Mouse (Mus musculus) limb, embryonic 11.5 days (tissue): ENCODE results near the gene Syne1. TPM values are rescaled to one million over a fixed set of nuclear protein-coding genes. Genes with fewer than 3 reads are reported as not detected.

ENCODE experiments used
- ATAC-seq: fragments of 200-750 bp; cut with Nextera tagmentation; 2 replicates; pipeline ENCODE4 v1.8.0; 2017; ENCODE audit warnings: low read depth; ENCODE audit not compliant: insufficient number of reproducible peaks, low FRiP score, low TSS enrichment
- DNase-seq: peaks from one replicate; pipeline ENCODE4 v3.0.0-alpha.2; 2015; ENCODE audit warnings: low spot score
- H3K27ac ChIP-seq: fragments of 300-500 bp; sonication (generic); replicated peaks from 2 replicates; pipeline ENCODE4 v1.5.1; 2014; ENCODE audit warnings: low read depth, mild to moderate bottlenecking, low read length
- H3K27me3 ChIP-seq: fragments of 300-500 bp; sonication (generic); 2 replicates; pipeline ENCODE4 v1.6.1; 2014; ENCODE audit warnings: mild to moderate bottlenecking, low read length, mixed read lengths; ENCODE audit not compliant: control insufficient read depth, insufficient read depth
- H3K36me3 ChIP-seq: fragments of 300-500 bp; sonication (generic); 2 replicates; pipeline ENCODE4 v1.6.1; 2014; ENCODE audit warnings: mild to moderate bottlenecking, low read length, moderate library complexity, mixed read lengths; ENCODE audit not compliant: control insufficient read depth, insufficient read depth
- H3K4me1 ChIP-seq: fragments of 300-500 bp; sonication (generic); 2 replicates; pipeline ENCODE4 v1.6.1; 2014; ENCODE audit warnings: low read length, mixed read lengths; ENCODE audit not compliant: control insufficient read depth, insufficient read depth
- H3K4me2 ChIP-seq: fragments of 300-500 bp; sonication (generic); 2 replicates; pipeline ENCODE4 v1.6.1; 2014; ENCODE audit warnings: low read depth, mild to moderate bottlenecking, moderate library complexity; ENCODE audit not compliant: severe bottlenecking
- H3K4me3 ChIP-seq: fragments of 300-500 bp; sonication (generic); 2 replicates; pipeline ENCODE4 v1.5.1; 2014; ENCODE audit warnings: low read depth, low read length
- H3K9ac ChIP-seq: fragments of 300-500 bp; sonication (generic); 2 replicates; pipeline ENCODE4 v1.6.1; 2014; ENCODE audit warnings: mild to moderate bottlenecking, low read length
- H3K9me3 ChIP-seq: fragments of 300-500 bp; sonication (generic); 2 replicates; pipeline ENCODE4 v1.6.1; 2016; ENCODE audit warnings: low read length; ENCODE audit not compliant: control insufficient read depth
- WGBS: fragments of 180-500 bp; shearing (Covaris S2); extraction: QIAGEN DNeasy Blood & Tissue Kit; methylation state at CpG from one replicate; pipeline ENCODE4 v1.1.7; 2014; 5-methylcytosine and 5-hydroxymethylcytosine counted together
- polyA plus RNA-seq: library from polyadenylated mRNA; unstranded; fragments of >200 nt; fragmentation: Nextera tagmentation; extraction: Ambion mirVana; gene quantifications from 2 replicates; pipeline ENCODE4 v1.2.1, GENCODE M21; 2014

Gene Syne1
- polyA plus RNA-seq, 1 experiment from 2014 or later = 2.8 TPM

DNA sequence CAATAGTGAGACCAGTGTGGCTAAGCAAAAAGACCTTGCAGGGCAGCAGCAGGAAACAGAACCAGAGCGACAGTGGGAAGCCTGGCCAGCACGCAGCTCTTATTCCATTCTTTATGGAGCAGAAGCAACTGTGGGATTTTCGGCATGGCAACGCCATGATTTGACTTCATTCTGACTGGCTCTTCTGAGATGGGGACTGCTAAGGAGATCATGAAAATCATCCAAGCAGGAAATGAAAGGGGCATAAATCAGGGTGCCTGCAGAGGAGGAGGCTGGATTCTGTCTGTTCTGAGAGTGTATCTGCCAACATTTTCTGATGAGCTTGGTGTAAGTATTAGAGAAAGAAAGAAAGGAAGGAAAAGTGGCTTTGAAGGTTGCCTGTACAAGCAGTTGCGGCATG is 435.1 kb downstream of the Syne1 start:
- Histone ChIP-seq H3K4me3 (no peak overlapping the region), H3K27ac (no peak overlapping the region), H3K9ac (no peak overlapping the region), H3K9me3 (no peaks in the 10 kb centered on the region), H3K27me3 (no peaks in the 10 kb centered on the region), H3K4me2 (no peak overlapping the region), H3K4me1 (no peaks in the 10 kb centered on the region), H3K36me3 (no peaks in the 10 kb centered on the region)
- DNase-seq = no peak
- WGBS = 93% methylated on average over 5 of the region's 5 CpGs
- no peak for ATAC-seq

DNA sequence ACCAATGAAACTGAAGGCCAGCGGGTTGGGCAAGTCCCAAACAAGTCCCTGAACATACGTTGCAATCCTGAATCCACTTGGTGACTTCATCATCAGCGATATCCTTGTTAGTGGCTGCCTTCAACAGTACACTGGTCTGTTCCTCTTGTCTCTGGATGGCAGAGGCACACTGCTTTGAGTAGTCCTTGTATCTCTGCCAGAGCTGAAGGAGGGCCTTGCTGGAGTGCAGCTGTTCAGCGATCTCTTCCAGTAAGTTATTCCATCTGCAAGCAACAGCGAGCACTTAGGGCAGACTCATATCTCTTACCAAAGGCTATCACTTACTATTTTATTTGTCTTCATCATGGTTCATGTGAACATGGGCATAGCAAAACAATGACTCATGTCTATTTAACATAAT is 440.5 kb downstream of the Syne1 start:
- DNase-seq = no peak
- Histone ChIP-seq H3K27me3 (no peaks in the 10 kb centered on the region), H3K9ac (no peak overlapping the region), H3K4me2 (no peak overlapping the region), H3K36me3 (0 out of 2 replicates have a peak, but pooled peaks cover 2% of the 10 kb centered on the region), H3K27ac (no peak overlapping the region), H3K4me3 (no peak overlapping the region), H3K4me1 (no peaks in the 10 kb centered on the region), H3K9me3 (no peaks in the 10 kb centered on the region)
- 90% methylated on average over 5 of the region's 5 CpGs for WGBS
- ATAC-seq = no peak

DNA sequence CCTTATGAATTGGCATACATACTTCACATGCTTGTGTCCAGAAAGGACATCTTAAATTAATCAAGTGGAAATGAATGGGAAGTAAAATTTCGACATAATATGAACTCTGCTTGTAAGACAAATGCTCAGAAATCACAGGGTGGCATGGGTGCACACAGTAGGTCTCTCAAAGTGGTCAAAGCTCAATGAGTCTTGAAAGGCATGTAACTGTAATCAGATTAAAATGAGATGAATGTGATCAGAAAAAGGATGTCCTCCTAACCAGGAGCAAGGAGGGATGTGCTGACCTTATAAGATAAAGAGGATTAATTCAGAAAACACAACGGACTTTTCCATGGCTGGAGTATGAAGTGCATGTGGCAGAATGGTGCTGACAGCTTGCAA is 453.5 kb downstream of the Syne1 start:
- Histone ChIP-seq H3K27ac (no peak overlapping the region), H3K4me1 (no peaks in the 10 kb centered on the region), H3K9me3 (no peaks in the 10 kb centered on the region), H3K4me3 (no peak overlapping the region), H3K9ac (no peak overlapping the region), H3K4me2 (no peak overlapping the region), H3K36me3 (no peaks in the 10 kb centered on the region; the same call in 1 of the 2 replicates), H3K27me3 (no peaks in the 10 kb centered on the region)
- DNase-seq (no peak), ATAC-seq (no peak)
- 79% methylated on average over 2 of the region's 2 CpGs for WGBS

DNA sequence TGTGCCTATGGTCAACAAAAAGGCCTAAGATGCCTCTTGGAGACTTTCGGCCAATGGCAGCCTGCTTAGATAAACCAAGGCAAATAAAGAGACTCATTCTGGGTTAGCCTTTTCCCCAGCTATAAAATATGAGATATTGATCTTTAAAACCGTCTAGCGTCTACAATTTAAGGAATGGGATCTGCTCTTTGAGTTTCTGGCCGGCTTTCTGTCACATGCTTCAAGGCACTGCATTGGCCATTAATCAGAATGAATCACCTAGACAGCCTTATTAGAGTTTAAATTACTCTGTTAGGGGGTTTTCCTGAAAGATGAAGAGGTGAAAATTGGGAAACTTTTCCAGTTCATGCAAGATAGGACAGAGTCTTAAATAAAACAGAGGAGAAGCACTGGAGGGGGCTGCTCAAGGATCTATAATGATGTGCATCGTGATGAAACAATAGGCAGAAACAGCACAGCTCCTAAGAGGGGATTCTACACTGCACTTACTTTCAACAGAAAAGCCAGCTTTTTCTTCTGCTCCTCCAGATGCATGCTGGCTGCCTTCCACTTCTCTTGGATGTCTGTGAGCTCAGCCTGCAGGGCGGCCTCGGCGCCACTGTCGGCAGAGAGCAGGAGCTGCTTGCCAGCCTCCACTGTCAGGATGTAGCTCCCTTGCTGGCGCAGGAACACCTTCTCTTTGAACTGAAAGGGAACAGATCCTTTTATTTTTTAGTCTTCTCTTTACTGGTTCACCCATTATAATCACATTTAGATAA is 454.1 kb downstream of the Syne1 start:
- Histone ChIP-seq H3K9me3 (no peaks in the 10 kb centered on the region), H3K9ac (no peak overlapping the region), H3K27me3 (no peaks in the 10 kb centered on the region), H3K4me1 (no peaks in the 10 kb centered on the region), H3K4me2 (no peak overlapping the region), H3K36me3 (no peaks in the 10 kb centered on the region; the same call in 1 of the 2 replicates), H3K27ac (no peak overlapping the region), H3K4me3 (no peak overlapping the region)
- DNase-seq (no peak), ATAC-seq (no peak)
- WGBS = 64% methylated on average over 10 of the region's 10 CpGs

DNA sequence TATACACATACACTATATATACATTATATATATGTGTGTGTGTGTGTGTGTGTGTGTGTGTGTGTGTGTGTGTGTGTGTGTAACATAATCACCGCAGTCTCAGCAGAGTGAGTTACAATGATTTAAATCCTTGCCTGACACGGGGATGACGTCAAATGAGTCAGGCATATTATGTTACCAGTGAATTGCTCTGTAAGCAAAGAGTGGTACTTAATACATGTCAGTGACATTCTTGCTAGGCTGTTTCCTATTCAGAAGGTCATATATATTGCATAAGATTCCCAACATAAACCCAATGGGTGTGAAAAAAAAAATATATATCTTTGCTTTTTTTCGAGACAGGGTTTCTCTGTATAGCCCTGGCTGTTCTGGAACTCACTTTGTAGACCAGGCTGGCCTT is 462.1 kb downstream of the Syne1 start:
- Histone ChIP-seq H3K9ac (no peak overlapping the region), H3K9me3 (no peaks in the 10 kb centered on the region), H3K4me2 (no peak overlapping the region), H3K4me1 (no peaks in the 10 kb centered on the region), H3K27ac (no peak overlapping the region), H3K27me3 (no peaks in the 10 kb centered on the region), H3K4me3 (no peak overlapping the region), H3K36me3 (no peaks in the 10 kb centered on the region)
- WGBS = 84% methylated on average over 4 of the region's 4 CpGs
- DNase-seq (no peak), ATAC-seq (no peak)

DNA sequence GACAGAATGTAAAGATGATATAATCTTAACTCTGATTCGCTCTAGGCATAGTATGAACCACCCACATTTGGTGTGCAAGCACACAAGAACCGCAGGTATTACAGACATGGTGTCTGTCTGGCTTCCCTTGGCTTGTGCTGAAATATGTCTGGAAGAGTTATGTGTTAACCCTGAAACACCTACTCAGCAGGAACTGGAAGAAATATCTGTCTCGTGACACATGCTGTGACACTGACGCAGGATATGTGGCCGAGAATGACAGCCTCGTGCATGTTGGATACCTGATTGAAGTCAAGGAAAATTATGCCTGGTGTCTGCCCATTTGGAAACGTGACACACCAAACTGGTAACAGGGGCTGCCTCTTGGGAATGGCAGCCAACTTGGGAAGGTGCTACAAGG is 463.9 kb downstream of the Syne1 start:
- Histone ChIP-seq H3K9ac (no peak overlapping the region), H3K36me3 (no peaks in the 10 kb centered on the region), H3K4me2 (no peak overlapping the region), H3K4me1 (no peaks in the 10 kb centered on the region), H3K9me3 (no peaks in the 10 kb centered on the region), H3K27ac (no peak overlapping the region), H3K4me3 (no peak overlapping the region), H3K27me3 (no peaks in the 10 kb centered on the region)
- DNase-seq (no peak), ATAC-seq (no peak)
- 84% methylated on average over 7 of the region's 7 CpGs for WGBS

DNA sequence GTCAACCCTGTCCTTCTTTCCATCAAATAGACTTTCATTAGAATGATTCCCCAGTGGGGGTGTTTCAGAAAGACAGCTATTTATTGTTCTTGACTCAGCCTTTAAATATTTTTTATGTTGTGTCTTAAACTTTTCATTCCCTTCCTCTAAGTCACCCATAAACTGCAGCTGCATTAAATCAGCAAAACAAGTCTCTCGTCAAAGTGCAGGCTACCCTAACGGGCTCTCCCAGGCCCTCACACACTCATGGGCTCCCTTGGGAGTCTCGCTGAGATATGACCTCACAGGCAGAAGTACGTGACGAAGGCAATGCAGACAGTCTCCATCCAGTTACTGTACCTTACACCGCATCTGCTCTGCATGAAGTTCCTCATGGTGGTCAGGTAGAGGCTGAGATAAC is 465.0 kb downstream of the Syne1 start:
- Histone ChIP-seq H3K4me2 (no peak overlapping the region), H3K4me1 (no peaks in the 10 kb centered on the region), H3K36me3 (no peaks in the 10 kb centered on the region), H3K27me3 (no peaks in the 10 kb centered on the region), H3K9ac (no peak overlapping the region), H3K4me3 (no peak overlapping the region), H3K9me3 (no peaks in the 10 kb centered on the region), H3K27ac (no peak overlapping the region)
- WGBS = 57% methylated on average over 6 of the region's 6 CpGs
- DNase-seq (no peak), ATAC-seq (no peak)

DNA sequence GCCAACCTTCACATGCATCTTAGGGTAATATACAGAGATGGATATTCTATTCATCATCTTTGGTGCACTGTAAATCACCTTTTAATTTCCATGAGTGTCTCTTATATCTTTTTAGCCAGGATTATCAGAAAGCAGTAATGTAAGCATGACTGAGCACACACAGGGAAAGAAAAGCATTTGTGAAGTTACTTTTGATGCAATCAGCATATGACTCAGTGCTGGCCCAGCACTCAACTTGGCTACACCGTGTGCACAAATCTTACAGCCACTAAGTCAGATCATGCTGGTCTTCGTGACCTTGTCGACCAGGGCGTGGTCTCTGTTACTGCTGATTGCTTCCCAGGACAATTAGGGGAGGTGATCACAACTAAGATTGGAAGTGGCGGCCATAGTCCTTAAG is 465.5 kb downstream of the Syne1 start:
- DNase-seq = no peak
- 73% methylated on average over 5 of the region's 5 CpGs for WGBS
- ATAC-seq = no peak

DNA sequence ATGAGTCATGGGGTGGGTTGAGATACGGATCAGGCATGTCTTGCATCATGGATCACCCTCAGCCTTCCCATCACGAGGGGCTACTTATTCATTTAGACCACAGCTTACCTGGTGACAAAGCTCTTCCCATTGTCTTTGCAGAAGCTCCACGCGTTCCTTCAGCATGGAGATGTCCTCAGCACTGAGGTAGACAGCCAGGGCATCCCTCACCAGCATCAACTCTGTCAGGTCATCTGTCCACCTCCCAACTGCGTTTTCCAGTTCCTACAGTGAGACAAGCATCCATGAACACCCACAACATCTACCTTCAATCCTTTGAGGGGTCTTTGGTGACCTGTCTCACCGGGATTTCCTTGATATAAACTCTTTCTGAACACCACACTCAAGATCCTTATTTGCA is 467.6 kb downstream of the Syne1 start:
- no peak overlapping the region for H3K4me2 ChIP-seq
- DNase-seq = no peak
- no peak overlapping the region for H3K9ac ChIP-seq

More for the DNA sequence above, 465.5 kb downstream of the Syne1 start:
- no peak overlapping the region for H3K27ac ChIP-seq
- H3K4me2 ChIP-seq = no peak overlapping the region
- H3K4me3 ChIP-seq = no peak overlapping the region
- H3K27me3 ChIP-seq = no peaks in the 10 kb centered on the region
- H3K36me3 ChIP-seq = no peaks in the 10 kb centered on the region
- H3K4me1 ChIP-seq = no peaks in the 10 kb centered on the region
- no peak overlapping the region for H3K9ac ChIP-seq
- H3K9me3 ChIP-seq = no peaks in the 10 kb centered on the region

More for the DNA sequence above, 467.6 kb downstream of the Syne1 start:
- Histone ChIP-seq H3K4me1 (no peaks in the 10 kb centered on the region), H3K27ac (no peak overlapping the region), H3K27me3 (no peaks in the 10 kb centered on the region), H3K9me3 (no peaks in the 10 kb centered on the region), H3K4me3 (no peak overlapping the region), H3K36me3 (no peaks in the 10 kb centered on the region)
- no peak for ATAC-seq
- WGBS = 80% methylated on average over 6 of the region's 6 CpGs
